Mouse (Mus musculus): ENCODE results near the gene Gm37240. TPM values are rescaled to one million over a fixed set of nuclear protein-coding genes. Genes with fewer than 3 reads are reported as not detected.

Gene Gm37240
- polyA plus RNA-seq, 1 experiment from 2014 or later = 0.52 TPM

DNA sequence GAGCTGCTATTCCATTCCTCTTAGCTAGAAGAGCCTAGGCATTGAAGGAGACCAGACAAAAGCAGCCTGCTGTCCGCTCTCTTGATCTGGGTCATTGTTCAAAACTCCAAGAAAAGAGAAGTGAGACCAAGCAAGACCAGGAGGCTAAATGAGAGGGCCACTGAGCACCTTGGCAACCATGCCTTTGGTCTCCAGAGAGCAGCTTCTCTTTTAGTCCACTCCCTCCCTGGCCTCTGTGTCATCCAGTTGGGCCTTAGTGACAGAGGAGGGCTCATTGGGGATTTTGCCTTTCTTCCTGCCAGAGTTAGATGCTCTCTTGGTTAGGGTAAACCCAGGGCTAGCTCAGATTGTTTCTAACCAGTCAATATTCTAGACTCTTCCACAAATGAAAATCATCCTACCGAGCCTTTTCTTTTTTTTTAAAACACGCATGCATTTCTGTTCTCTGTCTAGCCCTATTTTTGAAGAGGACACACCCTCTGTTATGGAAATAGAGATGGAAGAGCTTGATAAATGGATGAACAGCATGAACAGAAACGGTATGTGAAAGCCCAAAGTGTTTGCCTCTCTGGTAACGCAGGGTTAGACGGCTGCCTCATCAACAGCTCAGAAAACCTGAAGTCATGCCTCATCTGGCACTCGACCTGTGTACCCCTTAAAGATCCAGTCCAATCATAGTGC is 1197.1 kb downstream of the Gm37240 start:
- Histone ChIP-seq H3K9ac (no peak overlapping the region), H3K36me3 (no peaks in the 10 kb centered on the region), H3K9me3 (replicated peaks) (no peaks in the 10 kb centered on the region), H3K4me1 (no peaks in the 10 kb centered on the region), H3K27me3 (replicated peaks) (peaks cover 28% of the 10 kb centered on the region; the same call in 1 of the 2 replicates), H3K4me3 (no peak overlapping the region), H3K4me2 (no peak overlapping the region), H3K27ac (no peak overlapping the region)
- 68% methylated on average over 7 of the region's 7 CpGs for WGBS (ENCODE audit: insufficient replicate concordance)
- ATAC-seq = no peak

DNA sequence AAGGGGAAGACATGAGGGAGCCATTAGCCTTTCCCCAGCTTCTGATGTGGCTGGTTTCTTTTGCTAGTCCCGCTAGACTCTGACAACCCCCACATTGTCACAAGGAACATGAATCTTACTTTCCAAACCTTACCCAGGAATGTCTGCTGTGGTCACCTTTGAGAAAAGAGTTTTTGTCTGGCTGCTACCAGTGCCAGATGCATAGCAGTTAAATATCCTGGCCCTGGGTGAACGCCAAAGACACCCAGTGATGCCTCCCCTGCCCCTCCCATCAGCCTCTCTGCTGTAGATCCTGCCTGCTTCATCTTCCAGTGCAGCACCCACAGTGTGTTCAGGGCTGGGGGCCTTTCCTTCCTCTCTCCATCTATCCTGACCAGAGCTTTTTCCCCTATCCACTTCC is 1197.7 kb downstream of the Gm37240 start:
- H3K4me3 ChIP-seq = no peak overlapping the region
- WGBS (ENCODE audit: insufficient replicate concordance) = 67% methylated on average over 2 of the region's 2 CpGs

DNA sequence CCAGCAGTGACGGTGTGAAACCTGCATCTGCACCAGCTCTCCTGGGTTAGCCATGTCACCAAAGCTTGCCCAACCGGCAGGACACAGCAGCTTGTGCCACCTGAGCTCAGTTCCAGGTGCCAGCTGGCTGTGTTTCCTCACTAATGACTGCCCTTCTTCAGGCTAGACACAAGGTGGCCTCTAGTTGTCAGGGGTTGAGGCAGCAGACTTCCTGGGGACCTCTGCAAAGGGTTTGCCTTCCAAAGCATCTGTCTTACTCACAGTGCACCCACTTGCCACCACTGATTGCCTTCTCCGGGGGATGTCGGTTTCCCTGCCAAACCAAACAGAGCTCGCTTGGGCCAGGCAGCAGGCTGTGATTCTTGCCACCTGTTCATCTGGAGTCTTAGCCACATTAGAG is 1199.1 kb downstream of the Gm37240 start:
- no peak overlapping the region for H3K4me2 ChIP-seq
- peaks cover 28% of the 10 kb centered on the region; the same call in 1 of the 2 replicates for H3K27me3 ChIP-seq (replicated peaks)
- 68% methylated on average over 5 of the region's 5 CpGs for WGBS (ENCODE audit: insufficient replicate concordance)
- H3K4me1 ChIP-seq = no peaks in the 10 kb centered on the region
- H3K36me3 ChIP-seq = no peaks in the 10 kb centered on the region
- H3K9me3 ChIP-seq (replicated peaks) = no peaks in the 10 kb centered on the region
- no peak overlapping the region for H3K4me3 ChIP-seq
- H3K9ac ChIP-seq = no peak overlapping the region
- no peak for ATAC-seq
- H3K27ac ChIP-seq = no peak overlapping the region

More for the DNA sequence above, 1197.7 kb downstream of the Gm37240 start:
- Histone ChIP-seq H3K27ac (no peak overlapping the region), H3K4me1 (no peaks in the 10 kb centered on the region), H3K36me3 (no peaks in the 10 kb centered on the region), H3K9ac (no peak overlapping the region), H3K9me3 (replicated peaks) (no peaks in the 10 kb centered on the region), H3K27me3 (replicated peaks) (peaks cover 28% of the 10 kb centered on the region; the same call in 1 of the 2 replicates), H3K4me2 (no peak overlapping the region)
- no peak for ATAC-seq

DNA sequence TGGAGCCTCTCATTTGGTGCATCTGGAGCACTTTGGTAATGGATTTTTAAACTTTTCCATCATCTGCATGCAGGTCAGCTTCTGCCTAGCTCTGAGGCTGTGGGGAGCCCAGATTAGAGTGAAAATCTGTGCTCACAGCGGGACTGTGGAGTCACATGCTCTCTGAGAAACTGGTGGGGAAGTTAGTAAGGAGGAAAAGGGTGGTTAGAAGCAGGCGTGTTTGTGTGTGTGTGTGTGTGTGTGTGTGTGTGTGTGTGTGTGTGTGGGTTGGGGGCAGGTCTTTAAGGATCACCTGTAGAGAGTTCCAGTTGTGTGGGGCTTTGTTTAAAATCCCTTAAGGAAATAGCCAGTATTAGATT is 1199.9 kb downstream of the Gm37240 start:
- Histone ChIP-seq H3K4me2 (no peak overlapping the region), H3K27me3 (replicated peaks) (peaks cover 28% of the 10 kb centered on the region; the same call in 1 of the 2 replicates), H3K9ac (no peak overlapping the region), H3K4me1 (no peaks in the 10 kb centered on the region), H3K27ac (no peak overlapping the region), H3K4me3 (no peak overlapping the region), H3K36me3 (no peaks in the 10 kb centered on the region), H3K9me3 (replicated peaks) (no peaks in the 10 kb centered on the region)
- 22% methylated on average over 2 of the region's 2 CpGs for WGBS (ENCODE audit: insufficient replicate concordance)
- no peak for ATAC-seq

DNA sequence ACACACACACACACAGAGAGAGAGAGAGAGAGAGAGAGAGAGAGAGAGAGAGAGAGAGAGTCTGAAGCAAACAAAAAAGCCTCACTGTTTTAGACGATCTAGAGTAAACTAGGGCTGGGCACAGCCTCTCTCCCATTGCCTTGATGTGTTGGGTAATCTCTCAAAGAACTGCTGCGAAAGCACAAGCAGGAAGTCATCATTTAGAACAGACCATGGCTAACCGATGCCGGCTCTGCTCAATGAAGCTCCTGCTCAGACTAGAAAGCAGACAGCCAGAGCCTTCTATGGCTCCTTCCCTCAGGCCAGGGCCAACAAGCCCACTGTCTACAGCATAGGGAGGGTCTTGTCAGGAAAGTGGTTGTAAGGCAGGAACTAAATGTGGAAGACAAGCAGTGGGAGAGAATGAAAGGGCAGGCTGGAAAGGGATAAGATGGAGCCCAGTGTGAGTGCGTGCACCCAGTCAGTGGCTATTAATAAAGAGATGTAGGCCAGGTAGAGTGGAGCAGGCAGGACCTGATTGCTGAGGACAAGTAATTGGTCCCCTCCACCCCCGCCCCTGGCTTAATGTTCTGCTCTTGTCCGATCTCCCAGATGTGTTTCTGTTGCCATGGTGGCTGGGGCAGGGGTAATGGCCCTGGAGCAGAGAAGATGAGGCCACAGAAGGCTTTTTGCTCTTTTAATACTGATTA is 1200.4 kb downstream of the Gm37240 start:
- ATAC-seq = no peak
- no peaks in the 10 kb centered on the region for H3K9me3 ChIP-seq (replicated peaks)
- H3K36me3 ChIP-seq = no peaks in the 10 kb centered on the region
- no peak overlapping the region for H3K9ac ChIP-seq
- WGBS (ENCODE audit: insufficient replicate concordance) = 46% methylated on average over 7 of the region's 7 CpGs
- H3K4me1 ChIP-seq = no peaks in the 10 kb centered on the region
- no peak overlapping the region for H3K4me2 ChIP-seq
- peaks cover 25% of the 10 kb centered on the region; the same call in 1 of the 2 replicates for H3K27me3 ChIP-seq (replicated peaks)
- no peak overlapping the region for H3K27ac ChIP-seq
- no peak overlapping the region for H3K4me3 ChIP-seq

DNA sequence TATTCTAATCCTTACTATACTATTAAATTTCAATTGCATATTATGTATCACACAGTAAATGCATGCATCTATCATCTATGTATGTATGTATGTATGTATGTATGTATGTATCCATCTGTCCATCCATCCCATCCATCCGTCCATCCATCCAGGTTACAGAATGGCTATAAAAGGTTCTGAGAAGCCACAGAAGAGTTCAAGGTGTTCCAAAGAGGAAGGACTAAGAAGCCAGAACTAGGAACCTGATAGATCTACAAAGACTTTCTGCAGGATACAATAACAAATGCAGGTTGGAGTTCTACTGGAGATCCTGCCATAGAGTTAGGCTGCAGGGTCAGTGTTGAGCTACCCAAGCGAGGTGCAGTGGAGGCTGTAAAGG is 1201.0 kb downstream of the Gm37240 start:
- no peak overlapping the region for H3K9ac ChIP-seq
- H3K27me3 ChIP-seq (replicated peaks) = peaks cover 21% of the 10 kb centered on the region; the same call in 1 of the 2 replicates
- 56% methylated on average over 2 of the region's 2 CpGs for WGBS (ENCODE audit: insufficient replicate concordance)
- H3K27ac ChIP-seq = no peak overlapping the region
- no peaks in the 10 kb centered on the region for H3K9me3 ChIP-seq (replicated peaks)
- no peaks in the 10 kb centered on the region for H3K36me3 ChIP-seq
- no peak overlapping the region for H3K4me2 ChIP-seq
- H3K4me3 ChIP-seq = no peak overlapping the region
- ATAC-seq = no peak
- no peaks in the 10 kb centered on the region for H3K4me1 ChIP-seq

DNA sequence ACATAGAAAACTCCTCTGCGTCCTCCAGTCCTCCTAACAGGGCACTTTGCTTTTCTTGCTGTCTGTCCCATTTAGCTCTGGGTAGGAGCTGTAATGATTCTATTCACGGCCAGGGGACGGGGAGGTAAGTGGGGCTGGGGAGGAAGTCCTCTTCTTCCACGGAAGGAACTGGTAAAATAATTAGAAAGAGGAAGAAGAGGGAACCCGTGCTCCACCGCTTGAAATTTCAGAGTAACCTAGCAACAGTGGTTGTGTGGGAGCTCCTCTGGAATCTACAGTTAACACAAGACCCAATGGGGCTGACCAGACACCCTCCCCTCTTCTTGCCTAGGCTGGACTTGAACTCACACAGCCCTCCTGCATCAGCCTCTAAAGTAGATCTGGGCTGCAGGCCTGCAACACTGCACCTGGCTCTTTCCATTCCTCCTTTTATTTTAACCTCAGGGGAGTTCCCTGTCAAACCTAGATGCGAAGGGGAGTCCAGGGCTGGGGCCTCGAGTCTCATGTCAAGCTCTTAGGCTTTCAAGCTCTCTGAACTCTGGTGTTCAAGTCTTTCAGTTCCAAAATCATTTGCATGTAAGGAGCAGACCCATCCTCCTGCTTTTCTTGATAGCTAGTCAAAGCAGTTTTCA is 1201.5 kb downstream of the Gm37240 start:
- H3K27me3 ChIP-seq (replicated peaks) = peaks cover 21% of the 10 kb centered on the region; the same call in 1 of the 2 replicates
- H3K4me2 ChIP-seq = no peak overlapping the region
- no peaks in the 10 kb centered on the region for H3K4me1 ChIP-seq
- WGBS (ENCODE audit: insufficient replicate concordance) = 29% methylated on average over 8 of the region's 8 CpGs
- ATAC-seq = no peak
- no peak overlapping the region for H3K9ac ChIP-seq
- H3K27ac ChIP-seq = no peak overlapping the region
- no peaks in the 10 kb centered on the region for H3K9me3 ChIP-seq (replicated peaks)
- H3K4me3 ChIP-seq = no peak overlapping the region
- no peaks in the 10 kb centered on the region for H3K36me3 ChIP-seq

DNA sequence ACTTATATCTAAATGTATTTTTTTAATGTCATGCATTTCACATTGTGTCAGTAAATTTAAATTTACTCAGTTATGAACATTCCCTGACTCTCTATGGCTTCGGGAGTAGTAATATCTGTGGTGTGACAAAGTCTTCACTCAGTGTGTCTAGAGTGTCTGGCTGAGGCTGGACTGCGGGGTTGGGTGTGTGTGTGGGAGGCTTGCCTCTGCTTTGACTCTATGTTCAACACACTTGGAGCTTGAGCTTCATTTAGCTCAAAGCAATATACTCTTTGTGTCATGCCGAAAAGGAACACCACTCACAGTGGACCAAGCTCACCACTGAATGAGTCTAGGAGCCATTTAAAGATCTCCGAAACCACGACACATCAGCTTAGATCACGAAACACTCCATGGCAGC is 1203.5 kb downstream of the Gm37240 start:
- Histone ChIP-seq H3K36me3 (no peaks in the 10 kb centered on the region), H3K9me3 (replicated peaks) (no peaks in the 10 kb centered on the region), H3K4me3 (no peak overlapping the region), H3K27ac (no peak overlapping the region), H3K4me1 (no peaks in the 10 kb centered on the region), H3K27me3 (replicated peaks) (0 out of 2 replicates have a peak, but pooled peaks cover 11% of the 10 kb centered on the region), H3K9ac (no peak overlapping the region), H3K4me2 (no peak overlapping the region)
- WGBS (ENCODE audit: insufficient replicate concordance) = 79% methylated on average over 6 of the region's 6 CpGs
- no peak for ATAC-seq

DNA sequence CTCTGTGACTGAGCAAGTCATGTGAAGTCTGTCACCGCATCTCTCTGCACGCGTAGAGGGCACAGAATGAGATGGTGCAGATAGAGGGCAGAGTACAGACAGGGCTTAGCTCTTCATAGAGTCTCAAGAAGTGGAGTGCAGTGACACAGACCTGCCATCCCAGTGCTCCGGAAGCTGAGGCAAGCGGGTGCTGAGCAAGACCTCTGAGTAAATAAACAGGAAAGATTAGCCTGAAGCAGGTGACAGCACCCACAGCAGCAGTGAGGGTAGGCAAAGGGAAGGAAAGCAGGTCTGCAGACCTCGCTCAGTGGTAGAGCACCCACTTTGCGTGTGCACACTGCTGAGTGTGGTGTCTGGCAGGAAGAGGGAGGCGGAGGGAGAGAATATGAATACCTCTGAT is 1205.6 kb downstream of the Gm37240 start:
- Histone ChIP-seq H3K36me3 (no peaks in the 10 kb centered on the region), H3K4me2 (no peak overlapping the region), H3K9ac (no peak overlapping the region), H3K4me3 (no peak overlapping the region), H3K4me1 (no peaks in the 10 kb centered on the region), H3K9me3 (replicated peaks) (no peaks in the 10 kb centered on the region), H3K27me3 (replicated peaks) (no peaks in the 10 kb centered on the region), H3K27ac (no peak overlapping the region)
- 60% methylated on average over 8 of the region's 8 CpGs for WGBS (ENCODE audit: insufficient replicate concordance)
- ATAC-seq = no peak

DNA sequence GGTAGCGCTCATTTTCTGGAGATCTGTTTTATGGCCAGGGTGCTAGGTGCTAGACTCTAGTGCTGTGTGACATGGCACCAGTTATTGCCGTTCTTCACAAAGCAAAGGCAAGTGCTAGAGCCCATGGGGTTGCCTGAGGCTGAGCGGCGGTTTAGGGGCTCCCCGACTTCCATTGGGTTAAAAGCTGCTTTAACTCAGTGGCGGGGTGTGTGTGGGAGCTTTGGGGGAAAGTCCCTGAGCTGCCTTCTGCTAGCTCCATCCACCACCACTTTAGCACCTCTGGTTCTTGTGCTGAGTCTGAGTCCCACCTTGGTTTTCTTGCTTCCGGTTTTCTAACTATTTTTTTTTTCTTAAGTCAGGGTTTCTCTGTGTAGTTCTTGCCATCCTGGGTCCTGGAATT is 1207.3 kb downstream of the Gm37240 start:
- Histone ChIP-seq H3K9me3 (replicated peaks) (no peaks in the 10 kb centered on the region), H3K4me2 (no peak overlapping the region), H3K27me3 (replicated peaks) (no peaks in the 10 kb centered on the region), H3K9ac (no peak overlapping the region), H3K4me3 (no peak overlapping the region), H3K36me3 (no peaks in the 10 kb centered on the region), H3K4me1 (no peaks in the 10 kb centered on the region), H3K27ac (no peak overlapping the region)
- ATAC-seq = no peak
- 76% methylated on average over 7 of the region's 7 CpGs for WGBS (ENCODE audit: insufficient replicate concordance)

DNA sequence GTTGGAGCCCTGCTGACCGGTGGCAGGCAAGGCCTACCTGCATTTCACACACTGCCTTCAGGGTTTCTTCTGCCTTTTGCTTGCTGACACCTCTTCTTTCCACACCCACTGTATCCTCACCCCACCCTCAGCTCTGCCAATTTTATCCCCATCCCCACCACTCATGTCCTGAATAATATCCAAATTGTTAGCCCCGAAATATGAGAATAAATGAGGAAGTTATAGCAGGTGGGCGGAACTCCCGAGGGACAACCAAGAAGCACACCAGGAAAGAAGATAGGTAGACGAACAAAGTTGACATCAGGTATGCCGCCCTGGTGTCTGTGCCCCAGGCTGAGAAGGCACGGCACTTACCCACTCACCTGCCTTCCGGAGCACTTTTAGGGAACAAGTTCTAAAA is 1207.8 kb downstream of the Gm37240 start:
- no peak overlapping the region for H3K4me2 ChIP-seq
- H3K27me3 ChIP-seq (replicated peaks) = no peaks in the 10 kb centered on the region
- H3K27ac ChIP-seq = no peak overlapping the region
- ATAC-seq = no peak
- H3K9me3 ChIP-seq (replicated peaks) = no peaks in the 10 kb centered on the region
- H3K36me3 ChIP-seq = no peaks in the 10 kb centered on the region
- no peak overlapping the region for H3K9ac ChIP-seq
- 73% methylated on average over 8 of the region's 8 CpGs for WGBS (ENCODE audit: insufficient replicate concordance)
- no peak overlapping the region for H3K4me3 ChIP-seq
- no peaks in the 10 kb centered on the region for H3K4me1 ChIP-seq

DNA sequence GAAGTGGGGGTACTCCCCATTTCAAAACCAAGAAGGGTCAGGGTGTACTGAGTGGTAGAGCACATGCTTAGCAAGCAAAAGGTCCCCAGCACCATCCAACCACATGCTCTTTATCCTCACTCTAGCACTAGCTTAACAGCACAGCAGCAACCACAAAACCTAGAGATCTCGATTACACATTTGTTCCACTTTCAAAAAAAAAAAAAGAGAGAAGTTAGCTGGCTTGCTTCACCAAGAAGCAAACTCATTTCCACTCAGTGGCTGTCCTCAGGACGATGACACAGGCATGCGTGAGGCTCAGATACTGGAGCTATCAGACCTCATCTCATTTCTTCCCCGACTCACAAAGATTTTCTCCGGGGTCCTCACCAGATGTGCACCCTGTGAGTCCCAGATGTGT is 1208.4 kb downstream of the Gm37240 start:
- H3K4me2 ChIP-seq = no peak overlapping the region
- no peak for ATAC-seq
- no peaks in the 10 kb centered on the region for H3K36me3 ChIP-seq
- no peaks in the 10 kb centered on the region for H3K9me3 ChIP-seq (replicated peaks)
- H3K27me3 ChIP-seq (replicated peaks) = no peaks in the 10 kb centered on the region
- 24% methylated on average over 5 of the region's 5 CpGs for WGBS (ENCODE audit: insufficient replicate concordance)
- no peak overlapping the region for H3K27ac ChIP-seq
- no peak overlapping the region for H3K4me3 ChIP-seq
- H3K9ac ChIP-seq = no peak overlapping the region
- H3K4me1 ChIP-seq = no peaks in the 10 kb centered on the region
